Mouse (Mus musculus): ENCODE results near the gene Atxn2.

The Atxn2 gene

DNA sequence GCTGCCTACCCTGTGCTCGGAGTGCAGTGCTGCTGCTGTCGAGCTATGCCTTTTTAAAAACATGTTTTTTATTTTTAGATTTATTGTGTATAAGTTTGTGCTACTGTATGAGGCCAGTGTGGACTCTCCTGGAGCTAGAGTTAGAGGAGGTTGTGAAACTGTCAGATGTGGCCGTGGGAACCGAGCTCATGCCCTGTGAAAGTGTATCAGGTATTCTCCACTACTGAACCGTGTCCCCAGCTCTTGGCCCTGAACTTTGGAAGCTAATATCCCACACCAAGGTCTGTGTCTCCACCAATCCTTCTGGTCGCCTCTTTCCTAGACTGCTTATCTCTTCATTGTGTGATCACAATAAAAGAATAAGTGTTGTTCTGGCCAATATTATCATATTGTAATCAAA lies 51.8 kb downstream of the Atxn2 start:
- no peak for DNase-seq (ENCODE audit: extremely low read depth, low read depth)

DNA sequence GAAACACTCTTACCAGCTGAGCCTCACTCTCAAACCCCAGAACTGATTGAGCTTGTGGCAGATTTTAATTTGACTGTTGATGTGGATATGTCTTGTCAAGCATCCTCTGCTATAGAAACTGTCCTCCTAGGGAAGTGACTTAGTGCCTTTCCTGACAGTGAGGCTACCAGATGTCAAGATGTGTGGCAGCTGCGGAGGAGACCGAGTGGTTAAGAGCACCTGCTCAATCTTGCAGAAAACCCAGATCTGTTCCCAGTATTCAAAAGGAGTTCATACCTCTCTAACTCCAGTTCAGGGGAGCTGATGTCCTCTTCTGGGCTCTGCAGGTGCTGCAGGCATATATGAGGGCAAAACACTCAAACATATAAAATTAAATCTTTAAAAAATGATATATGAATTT lies 53.9 kb downstream of the Atxn2 start:
- DNase-seq (ENCODE audit: extremely low read depth, low read depth): no peak

DNA sequence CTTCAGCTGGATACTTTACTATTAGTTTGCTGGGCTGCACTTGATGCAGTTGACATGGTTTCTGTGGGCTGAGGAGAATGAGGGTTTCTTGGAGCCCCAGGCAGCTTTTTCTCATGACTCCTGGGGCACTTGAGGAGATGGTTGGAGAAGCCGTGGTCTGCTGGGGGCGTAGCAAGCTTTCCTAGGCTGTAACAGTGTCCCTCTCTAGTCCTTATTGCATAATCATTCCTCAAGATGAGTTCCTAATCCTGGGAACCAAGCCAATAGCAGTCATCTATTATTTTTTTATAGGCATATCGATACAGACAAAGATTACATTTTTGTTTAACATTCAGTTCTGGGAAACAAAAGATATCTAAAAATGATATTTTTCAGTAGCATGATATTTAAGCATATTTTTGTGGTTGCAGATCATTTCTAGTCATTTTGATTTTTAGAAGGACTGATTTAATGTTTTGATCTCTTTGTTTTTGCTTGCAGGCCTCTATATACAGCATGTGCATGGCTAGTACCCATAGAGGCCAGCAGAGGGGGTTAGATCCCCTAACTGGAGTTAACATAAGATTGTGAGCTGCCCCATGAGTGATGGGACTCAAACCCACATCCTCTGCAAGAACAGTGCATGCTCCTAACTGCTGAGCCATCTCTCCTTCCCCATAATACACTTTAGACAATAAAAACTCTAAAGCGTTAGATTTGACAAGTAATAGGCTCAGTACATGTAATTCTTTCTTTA lies 55.1 kb downstream of the Atxn2 start:
- DNase-seq (ENCODE audit: extremely low read depth, low read depth): peak; percentile 13

DNA sequence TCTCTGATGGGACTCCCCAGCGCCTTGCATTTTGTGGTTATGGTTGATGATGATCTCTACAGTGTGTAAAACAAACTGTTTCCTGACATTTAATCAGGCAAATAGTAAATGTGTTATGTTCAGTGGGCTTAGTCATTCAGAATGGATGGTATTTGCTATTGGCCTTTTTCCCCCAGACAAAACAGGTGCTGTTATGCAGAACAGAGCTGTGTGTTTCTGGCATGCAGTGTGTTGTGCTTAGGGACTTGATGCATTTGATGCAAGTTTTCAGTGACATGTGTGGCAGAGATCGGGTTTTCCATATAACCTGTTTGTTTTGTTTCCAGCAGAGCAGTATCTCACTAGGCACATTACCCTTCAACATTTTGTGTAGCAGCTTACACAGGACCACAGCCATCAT lies 56.4 kb downstream of the Atxn2 start:
- DNase-seq (ENCODE audit: extremely low read depth, low read depth): no peak

DNA sequence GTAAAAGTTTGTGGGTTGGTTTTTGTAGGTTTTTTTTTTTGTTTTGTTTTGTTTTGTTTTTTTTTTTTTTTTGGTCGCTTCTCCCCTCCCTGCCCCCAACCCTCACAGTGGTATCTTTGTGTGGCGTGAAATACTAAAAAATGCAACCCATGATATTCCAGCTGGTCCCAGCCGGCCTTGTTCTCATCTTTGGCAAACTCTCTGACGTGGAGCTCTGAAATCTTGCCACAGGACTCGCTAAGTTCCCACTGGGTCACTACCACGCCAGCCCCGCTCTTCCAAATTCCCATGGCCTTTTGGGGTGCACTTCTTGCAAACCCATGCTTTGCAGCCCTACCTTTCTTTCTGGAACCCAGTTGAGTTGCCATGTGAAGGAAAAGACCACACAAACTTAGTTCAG lies 58.7 kb downstream of the Atxn2 start:
- DNase-seq (ENCODE audit: extremely low read depth, low read depth): no peak

DNA sequence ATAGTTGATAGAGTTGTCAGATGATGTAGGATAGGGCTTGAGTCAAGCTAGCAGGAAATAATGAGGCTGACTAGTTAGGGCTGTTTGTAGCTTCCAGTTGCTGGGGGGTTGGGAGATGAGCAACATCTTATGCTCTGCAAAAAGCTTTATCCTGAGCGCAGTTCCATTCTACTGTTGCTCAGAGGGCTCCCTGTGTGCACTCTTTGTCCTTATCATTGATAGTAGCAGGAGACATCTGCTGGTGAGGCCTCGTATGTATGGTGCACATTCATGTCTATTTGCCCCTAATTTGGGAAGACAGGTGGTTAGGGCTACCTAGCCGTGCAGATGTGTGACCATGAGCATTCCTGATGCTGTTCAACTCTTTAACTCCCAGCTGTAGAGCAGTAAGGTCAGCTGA lies 60.5 kb downstream of the Atxn2 start:
- DNase-seq (ENCODE audit: extremely low read depth, low read depth): no peak

DNA sequence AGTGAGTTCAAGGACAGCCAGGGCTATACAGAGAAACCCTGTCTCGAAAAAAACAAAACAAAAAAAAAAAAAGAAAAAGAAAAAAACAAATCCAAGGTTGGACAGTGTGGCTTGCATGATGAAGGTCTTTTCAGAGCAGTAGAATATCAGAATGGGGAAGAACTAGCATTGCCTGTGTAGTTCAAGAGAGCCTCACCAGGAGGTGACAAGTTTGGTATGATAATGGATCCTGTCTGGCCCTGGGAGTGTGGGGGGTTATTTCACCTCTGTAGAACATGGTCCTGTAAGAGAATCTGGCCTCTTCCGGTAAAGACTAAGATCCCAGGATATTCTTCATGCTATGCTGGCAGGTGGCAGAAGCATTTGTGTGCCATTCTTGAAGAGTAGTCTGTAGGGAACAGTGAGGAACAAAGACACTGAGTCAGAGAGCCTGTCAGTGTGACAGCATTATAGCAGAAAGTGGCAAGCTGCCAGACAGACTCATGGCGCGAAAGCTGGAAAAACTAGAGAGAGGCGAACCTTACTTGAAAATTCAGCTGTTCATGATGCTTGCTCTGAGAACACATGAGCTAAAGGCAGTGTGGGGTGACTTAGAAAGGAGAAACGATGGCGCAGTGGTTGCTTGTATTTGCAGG lies 67.5 kb downstream of the Atxn2 start:
- no peak for DNase-seq (ENCODE audit: extremely low read depth, low read depth)

DNA sequence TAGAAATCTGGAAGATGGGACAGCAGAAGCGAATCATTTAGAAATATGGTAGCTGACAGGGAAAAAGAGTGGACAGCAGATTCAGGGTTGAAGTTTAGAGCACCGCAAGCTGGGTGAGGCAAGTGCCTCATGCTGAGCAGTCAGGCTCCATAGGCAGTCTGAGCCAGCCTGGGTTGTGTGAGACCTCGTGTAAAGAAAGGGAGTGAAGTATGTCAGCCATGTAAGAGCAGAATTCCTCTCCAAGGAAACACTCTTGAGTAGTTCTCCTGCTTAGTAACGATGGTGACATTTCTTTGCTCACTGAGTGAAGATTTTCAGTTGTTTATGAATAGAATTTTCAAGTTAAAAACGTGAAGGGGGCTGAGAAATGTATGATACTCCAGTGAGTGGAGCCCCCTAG lies 69.0 kb downstream of the Atxn2 start:
- DNase-seq (ENCODE audit: extremely low read depth, low read depth): no peak

DNA sequence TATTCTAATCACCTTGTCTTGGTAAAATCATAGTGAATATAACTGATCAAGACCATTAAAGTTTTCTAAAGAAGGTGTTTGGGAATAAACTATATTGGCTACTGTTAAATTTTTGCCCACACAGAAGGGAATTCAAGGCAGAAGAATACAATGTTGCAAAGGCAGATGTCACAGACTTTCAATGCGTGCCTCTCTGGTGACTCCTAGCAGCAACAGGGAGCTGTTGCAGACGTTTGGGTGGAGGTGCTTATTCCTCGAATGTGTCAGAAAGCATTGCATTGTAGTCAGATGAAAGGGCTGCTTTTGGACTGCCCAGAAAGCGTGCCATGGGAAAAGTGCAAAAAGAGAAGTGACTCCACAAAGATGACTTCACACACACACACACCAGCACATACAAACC lies 71.3 kb downstream of the Atxn2 start:
- DNase-seq (ENCODE audit: extremely low read depth, low read depth): no peak

DNA sequence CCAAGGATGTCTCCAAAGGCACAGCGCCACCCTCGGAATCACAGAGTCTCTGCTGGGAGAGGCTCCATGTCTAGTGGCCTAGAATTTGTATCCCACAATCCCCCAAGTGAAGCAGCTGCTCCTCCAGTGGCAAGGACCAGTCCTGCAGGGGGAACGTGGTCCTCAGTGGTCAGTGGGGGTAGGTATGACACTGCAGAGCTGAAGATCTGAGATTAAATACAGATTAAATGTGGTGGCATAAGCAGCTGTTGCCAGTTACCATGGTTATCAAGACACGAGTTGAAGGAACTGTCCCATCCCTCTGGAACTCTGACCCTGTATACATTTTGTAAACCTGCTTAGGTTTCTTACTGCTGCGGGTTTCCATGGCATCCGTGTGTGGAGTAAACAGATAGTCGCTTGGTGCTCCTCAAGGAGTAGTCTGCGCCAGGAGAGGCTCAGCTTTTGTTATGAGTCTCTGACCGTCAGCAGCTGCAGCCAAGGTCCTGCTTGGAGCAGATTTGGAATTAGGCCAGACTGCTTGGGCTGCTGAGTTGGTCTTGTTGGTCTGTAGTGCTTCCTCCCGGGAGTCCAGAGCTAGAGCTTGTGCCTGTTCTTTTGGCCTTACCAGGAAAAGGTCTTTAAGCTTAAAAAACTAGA lies 72.8 kb downstream of the Atxn2 start:
- no peak for DNase-seq (ENCODE audit: extremely low read depth, low read depth)

DNA sequence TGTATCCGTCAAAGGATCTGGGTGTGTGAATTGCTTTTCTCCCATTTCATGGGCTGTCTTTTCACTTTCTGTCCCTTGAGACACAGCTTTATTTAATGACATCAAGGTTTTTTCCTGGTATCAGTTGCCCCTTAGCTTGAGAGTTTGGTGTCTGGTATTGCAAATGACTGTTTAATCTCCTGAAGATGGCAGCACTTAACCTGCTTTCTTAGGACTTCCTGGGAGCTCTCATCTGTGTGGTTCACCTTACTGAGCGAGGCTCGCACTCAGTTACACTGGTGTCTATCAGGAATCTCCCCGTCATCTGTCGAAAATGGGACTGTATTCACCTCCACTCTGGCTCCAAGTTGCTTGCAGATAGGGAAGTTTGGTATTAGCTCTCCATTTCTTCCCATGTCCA lies 79.9 kb downstream of the Atxn2 start:
- DNase-seq (ENCODE audit: extremely low read depth, low read depth): no peak

DNA sequence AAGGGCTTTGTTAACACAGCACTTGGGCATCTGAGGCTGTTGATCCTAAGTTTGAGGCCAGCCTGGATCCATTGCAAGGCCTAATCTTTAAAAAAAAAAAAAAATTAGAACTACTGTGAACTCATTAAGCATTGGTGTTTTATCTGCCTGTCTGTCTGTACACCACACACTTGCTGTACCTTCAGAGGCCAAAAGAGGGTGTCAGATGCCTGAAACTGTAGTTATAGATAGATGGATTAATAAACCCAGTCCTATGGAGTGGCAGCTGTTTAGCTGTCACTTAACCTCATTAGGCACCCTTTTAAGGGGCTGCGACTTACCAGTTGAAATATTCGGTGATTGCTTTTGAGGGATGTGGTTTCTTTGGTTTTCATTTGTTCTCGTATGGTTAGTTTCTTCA lies 84.7 kb downstream of the Atxn2 start:
- no peak for DNase-seq (ENCODE audit: extremely low read depth, low read depth)

DNA sequence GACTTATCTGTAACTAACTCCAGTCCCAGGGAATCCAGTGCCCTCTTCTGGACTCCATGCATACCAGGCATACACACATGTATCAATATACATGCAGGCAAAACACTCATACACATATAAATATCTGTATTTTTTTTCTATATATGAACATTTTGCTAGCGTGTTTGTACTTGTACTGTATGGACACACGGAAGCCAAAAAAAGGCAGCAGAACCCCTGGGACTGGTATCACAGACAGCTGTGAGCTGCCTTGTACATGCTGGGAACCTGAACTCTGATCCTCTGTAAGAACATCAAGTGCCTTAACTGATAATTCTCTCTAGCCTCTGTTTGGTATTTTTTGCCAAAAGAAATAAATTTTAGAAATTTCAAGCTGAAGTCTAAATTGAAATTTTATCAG lies 87.3 kb downstream of the Atxn2 start:
- no peak for DNase-seq (ENCODE audit: extremely low read depth, low read depth)

DNA sequence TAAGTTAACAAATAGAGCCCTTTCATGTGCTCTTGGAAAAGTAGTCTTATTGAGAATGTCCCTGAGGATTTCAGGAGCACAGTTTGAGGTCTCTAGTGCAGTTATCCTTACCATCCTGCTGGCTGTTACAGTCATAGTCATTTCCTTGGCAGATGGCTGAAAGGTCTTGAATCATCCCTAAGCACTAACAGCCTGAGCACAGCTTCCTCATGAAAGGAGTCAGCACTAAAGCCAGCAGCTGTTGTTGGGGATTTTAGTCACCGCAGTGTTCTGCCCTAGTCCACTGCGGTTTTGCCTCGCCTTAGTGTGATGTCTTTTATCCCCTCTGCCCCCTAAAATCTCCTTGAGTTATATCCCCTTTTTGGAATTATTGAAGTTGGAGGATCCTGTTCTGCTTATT lies 96.0 kb downstream of the Atxn2 start:
- DNase-seq (ENCODE audit: extremely low read depth, low read depth): no peak

DNA sequence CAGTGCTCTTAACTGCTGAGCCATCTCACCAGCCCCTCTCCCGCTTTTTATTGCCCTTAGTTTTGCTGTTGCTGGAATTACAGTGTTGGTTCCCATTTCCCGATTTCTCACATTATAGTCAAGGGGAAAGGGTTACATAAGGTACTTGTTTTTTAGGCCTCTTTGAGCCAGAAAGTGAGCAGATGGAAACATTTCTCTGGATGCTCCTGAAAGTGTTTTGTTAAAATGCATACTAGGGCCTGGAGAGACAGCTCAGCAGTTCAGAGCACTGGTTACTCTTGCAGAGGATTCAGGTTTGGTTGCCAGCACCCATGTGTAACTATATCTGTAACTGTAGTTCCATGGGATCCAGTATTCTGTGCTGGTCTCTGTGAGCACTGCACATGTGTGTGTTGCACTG lies 97.1 kb downstream of the Atxn2 start:
- no peak for DNase-seq (ENCODE audit: extremely low read depth, low read depth)

DNA sequence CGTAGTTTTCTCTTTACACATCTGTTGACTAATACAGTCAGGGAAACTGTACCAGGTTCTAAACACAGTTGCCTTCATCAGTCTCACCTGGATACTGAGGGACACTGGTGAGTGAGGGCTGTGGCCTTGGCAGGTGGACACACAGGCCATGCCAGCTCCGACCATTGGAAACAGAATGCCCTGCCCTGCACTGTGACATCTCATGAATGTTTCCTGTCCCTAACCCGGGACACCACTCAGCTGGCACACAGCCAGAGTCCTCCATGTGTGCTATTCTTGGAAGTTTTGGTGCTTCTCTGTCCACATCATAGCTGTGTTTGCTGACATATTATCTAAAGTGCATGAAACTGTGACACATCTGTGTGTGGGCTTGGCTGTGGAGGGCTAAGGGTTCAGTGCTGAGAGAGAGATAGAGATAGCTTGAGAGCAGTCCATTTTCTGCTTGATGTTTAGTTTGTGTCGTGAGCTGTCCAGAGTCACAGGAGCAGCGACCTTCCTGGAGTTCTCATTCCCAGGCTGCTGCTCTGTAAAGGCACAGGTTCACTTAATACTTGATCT lies 98.6 kb downstream of the Atxn2 start:
- DNase-seq (ENCODE audit: extremely low read depth, low read depth): no peak

DNA sequence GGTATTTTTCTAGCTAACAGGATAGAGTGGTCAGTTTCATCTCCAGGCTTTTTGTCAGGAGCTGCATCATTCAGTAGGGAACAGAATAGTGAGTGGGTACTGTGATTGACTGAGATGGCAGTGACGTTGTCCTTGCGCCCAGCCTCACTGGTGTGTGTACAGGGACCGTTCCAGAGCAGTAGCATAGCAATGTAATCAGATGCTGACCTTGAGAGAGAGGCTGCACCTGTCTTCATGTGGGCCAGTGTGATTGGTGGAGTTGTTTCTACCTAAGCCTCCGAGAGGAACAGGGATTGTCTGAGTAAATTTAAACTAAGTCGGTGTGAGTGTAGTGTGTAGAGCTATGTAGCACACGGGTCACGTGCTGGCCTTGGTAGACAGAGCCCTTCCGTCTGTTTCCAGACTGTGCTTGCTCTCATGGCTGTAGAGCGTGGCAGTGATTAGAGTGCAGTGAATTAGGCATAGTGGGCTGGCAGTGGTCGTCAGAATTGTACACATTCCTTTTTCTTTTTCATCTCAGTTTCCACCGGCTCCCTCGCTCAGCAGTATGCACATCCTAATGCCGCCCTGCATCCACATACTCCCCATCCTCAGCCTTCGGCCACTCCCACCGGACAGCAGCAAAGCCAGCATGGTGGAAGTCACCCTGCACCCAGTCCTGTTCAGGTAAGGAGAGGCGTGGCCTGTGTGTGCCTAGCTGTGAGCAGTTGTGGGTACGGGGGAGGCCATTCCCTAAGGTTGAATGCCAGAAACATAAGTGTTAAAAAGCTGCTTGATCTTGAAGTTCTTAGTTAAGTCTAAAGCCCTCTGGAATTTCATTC lies 99.4 kb downstream of the Atxn2 start:
- no peak for DNase-seq (ENCODE audit: extremely low read depth, low read depth)

DNA sequence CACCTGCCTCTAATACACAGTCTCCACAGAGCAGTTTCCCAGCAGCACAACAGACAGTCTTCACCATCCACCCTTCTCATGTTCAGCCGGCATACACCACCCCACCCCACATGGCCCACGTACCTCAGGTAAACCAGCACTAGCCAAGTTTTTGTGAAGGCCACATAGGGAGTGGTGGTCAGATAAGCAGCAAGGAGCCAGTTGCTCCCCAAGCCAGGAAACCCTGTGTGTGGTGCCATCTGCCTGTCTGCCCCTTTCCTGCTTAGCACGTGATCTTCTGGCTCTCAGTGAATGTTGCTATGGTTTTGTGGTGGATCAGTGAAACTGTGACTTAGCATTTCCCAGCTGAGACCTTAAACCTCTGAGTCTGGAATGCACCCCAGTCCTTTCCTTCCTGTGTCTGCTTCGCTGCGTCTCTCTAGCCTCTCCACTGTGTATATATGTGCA lies 100.4 kb downstream of the Atxn2 start:
- DNase-seq (ENCODE audit: extremely low read depth, low read depth): no peak

DNA sequence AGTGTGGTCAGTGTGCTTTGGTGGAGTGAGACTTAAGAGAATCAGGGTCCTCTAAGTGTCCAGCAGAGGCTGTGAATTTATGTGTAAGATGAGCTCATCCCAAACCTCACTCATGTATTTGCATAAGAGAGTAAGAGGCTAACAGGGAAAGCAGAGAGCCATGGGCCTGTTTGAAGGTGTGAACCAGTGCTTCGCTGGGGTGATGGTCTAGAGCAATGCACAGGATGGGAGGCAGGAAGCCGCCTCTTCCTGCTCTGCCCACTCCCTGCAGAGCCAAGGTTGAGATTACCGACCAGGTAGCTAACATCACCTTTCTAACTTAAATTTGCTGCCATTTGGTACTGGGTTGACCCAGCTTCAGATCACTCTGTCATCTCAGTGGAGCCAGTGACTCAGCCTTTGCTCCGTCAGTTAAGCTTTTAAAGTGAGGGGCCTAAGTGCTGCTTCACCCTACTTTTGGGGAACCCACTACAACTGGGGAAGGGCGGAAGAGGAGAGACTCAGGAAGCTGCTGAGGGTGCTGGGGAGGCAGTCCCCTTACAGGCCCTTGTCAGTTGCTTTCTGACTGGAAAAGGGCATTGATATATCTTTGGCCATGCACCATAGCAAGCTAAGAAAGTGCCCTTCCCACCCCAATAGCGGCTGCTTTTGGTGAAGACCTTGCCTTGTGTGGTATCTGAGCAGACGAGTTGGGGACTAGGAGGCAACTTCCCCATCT lies 101.5 kb downstream of the Atxn2 start:
- DNase-seq (ENCODE audit: extremely low read depth, low read depth): no peak

DNA sequence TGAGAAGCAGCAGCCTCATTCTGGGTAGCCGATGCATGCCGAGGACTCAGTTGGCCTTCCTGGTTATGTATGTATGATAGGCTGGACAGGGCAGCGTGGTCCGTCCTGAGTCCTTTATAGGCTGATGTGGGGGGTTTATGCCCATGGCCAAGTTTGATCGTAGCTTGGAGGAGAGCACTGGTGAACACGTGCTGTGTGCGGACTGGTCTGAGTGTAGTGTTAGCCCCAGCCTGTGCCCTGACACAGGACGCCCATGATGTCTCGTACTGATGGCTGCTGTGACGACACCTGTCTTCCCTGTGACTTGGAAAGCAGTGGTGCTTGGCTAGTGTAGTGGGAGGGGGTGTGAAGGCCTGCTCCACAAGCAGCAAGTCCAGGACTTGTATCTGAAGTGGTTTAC lies 102.6 kb downstream of the Atxn2 start:
- no peak for DNase-seq (ENCODE audit: extremely low read depth, low read depth)

DNA sequence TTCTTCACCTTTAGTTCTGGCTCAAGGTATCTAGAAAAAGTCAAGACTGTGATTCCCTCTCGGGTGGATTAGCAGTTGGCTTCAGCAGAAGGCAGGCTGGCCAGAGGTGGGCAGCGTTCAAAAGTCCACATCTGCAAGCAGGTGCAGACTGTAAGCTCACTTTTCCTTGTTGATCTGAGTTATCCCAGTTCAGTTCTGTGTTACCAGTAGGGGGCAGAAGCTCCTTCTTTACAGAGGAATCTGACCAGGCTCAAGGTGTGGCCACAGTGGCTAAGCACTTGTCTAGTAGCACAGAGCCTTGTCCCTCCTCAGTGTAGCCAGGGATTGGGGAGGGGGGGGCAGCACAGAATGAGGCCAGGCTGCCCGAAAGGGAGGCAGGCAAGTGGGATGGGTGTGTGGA lies 103.9 kb downstream of the Atxn2 start:
- peak; percentile 26 for DNase-seq (ENCODE audit: extremely low read depth, low read depth)

Measured in MEL-GATA-1-ER (cell line).